Mouse (Mus musculus): ENCODE results near the gene Zfp524. TPM values are rescaled to one million over a fixed set of nuclear protein-coding genes. Genes with fewer than 3 reads are reported as not detected.

The Zfp524 gene
- polyA plus RNA-seq, 1 experiment from 2014 or later, result 9.3 TPM

Other genes with a start within 250 kb of the Zfp524 start
- gene Fam71e2, start 243.1 kb upstream of the Zfp524 start, polyA plus RNA-seq (2016; fragmentation: Nextera tagmentation; extraction: Ambion mirVana), result not detected in 2 replicates
- 0.36 and 0.38 TPM in 2 replicates for gene Il11, start 231.6 kb upstream of the Zfp524 start, polyA plus RNA-seq (2016; fragmentation: Nextera tagmentation; extraction: Ambion mirVana)
- not detected in 2 replicates for gene Tmem190, start 231.5 kb upstream of the Zfp524 start, polyA plus RNA-seq (2016; fragmentation: Nextera tagmentation; extraction: Ambion mirVana)
- gene Tmem238, start 224.8 kb upstream of the Zfp524 start, polyA plus RNA-seq (2016; fragmentation: Nextera tagmentation; extraction: Ambion mirVana), result 2.5 TPM in 2 replicates
- gene Rpl28, start 221.5 kb upstream of the Zfp524 start, polyA plus RNA-seq (2016; fragmentation: Nextera tagmentation; extraction: Ambion mirVana), result 300 and 313 TPM in 2 replicates
- 384 TPM in 2 replicates for gene Ube2s, start 201.8 kb upstream of the Zfp524 start, polyA plus RNA-seq (2016; fragmentation: Nextera tagmentation; extraction: Ambion mirVana)
- gene Shisa7, start 169.7 kb upstream of the Zfp524 start, polyA plus RNA-seq (2016; fragmentation: Nextera tagmentation; extraction: Ambion mirVana), result 3.3 and 4.7 TPM in 2 replicates
- 4.6 and 5.1 TPM in 2 replicates for gene Isoc2b, start 144.2 kb upstream of the Zfp524 start, polyA plus RNA-seq (2016; fragmentation: Nextera tagmentation; extraction: Ambion mirVana)
- 0.68 and 0.80 TPM in 2 replicates for gene Isoc2a, start 137.3 kb upstream of the Zfp524 start, polyA plus RNA-seq (2016; fragmentation: Nextera tagmentation; extraction: Ambion mirVana)
- not detected in 2 replicates for gene Gm36210, start 107.9 kb upstream of the Zfp524 start, polyA plus RNA-seq (2016; fragmentation: Nextera tagmentation; extraction: Ambion mirVana)
- gene Zfp628, start 99.2 kb upstream of the Zfp524 start, polyA plus RNA-seq (2016; fragmentation: Nextera tagmentation; extraction: Ambion mirVana), result 4.7 and 4.9 TPM in 2 replicates
- gene Nat14, start 92.4 kb upstream of the Zfp524 start, polyA plus RNA-seq (2016; fragmentation: Nextera tagmentation; extraction: Ambion mirVana), result 15.1 and 16.6 TPM in 2 replicates
- gene Ssc5d, start 88.6 kb upstream of the Zfp524 start, polyA plus RNA-seq (2016; fragmentation: Nextera tagmentation; extraction: Ambion mirVana), result 1.6 and 2.0 TPM in 2 replicates
- gene Sbk2, start 50.0 kb upstream of the Zfp524 start, polyA plus RNA-seq (2016; fragmentation: Nextera tagmentation; extraction: Ambion mirVana), result 0.18 TPM in 1 of 2 replicates, not detected in the other
- gene Sbk3, start 43.2 kb upstream of the Zfp524 start, polyA plus RNA-seq (2016; fragmentation: Nextera tagmentation; extraction: Ambion mirVana), result 0.14 TPM in 1 of 2 replicates, not detected in the other
- 60.9 and 68.8 TPM in 2 replicates for gene Zfp579, start 18.3 kb upstream of the Zfp524 start, polyA plus RNA-seq (2016; fragmentation: Nextera tagmentation; extraction: Ambion mirVana)
- 69.0 and 73.4 TPM in 2 replicates for gene Fiz1, start 282 bp downstream of the Zfp524 start, polyA plus RNA-seq (2016; fragmentation: Nextera tagmentation; extraction: Ambion mirVana)
- 0.25 TPM in 1 of 2 replicates, not detected in the other for gene Gm44973, start 1.1 kb downstream of the Zfp524 start, polyA plus RNA-seq (2016; fragmentation: Nextera tagmentation; extraction: Ambion mirVana)
- 7.6 and 7.9 TPM in 2 replicates for gene Zfp865, start 6.0 kb downstream of the Zfp524 start, polyA plus RNA-seq (2016; fragmentation: Nextera tagmentation; extraction: Ambion mirVana)
- gene Ccdc106, start 6.1 kb downstream of the Zfp524 start, polyA plus RNA-seq (2016; fragmentation: Nextera tagmentation; extraction: Ambion mirVana), result 11.1 and 15.6 TPM in 2 replicates
- not detected in 2 replicates for gene 4632433K11Rik, start 19.7 kb downstream of the Zfp524 start, polyA plus RNA-seq (2016; fragmentation: Nextera tagmentation; extraction: Ambion mirVana)
- 5.4 and 5.8 TPM in 2 replicates for gene Zfp784, start 24.0 kb downstream of the Zfp524 start, polyA plus RNA-seq (2016; fragmentation: Nextera tagmentation; extraction: Ambion mirVana)
- 54.6 and 56.3 TPM in 2 replicates for gene Zfp580, start 37.1 kb downstream of the Zfp524 start, polyA plus RNA-seq (2016; fragmentation: Nextera tagmentation; extraction: Ambion mirVana)
- gene U2af2, start 47.7 kb downstream of the Zfp524 start, polyA plus RNA-seq (2016; fragmentation: Nextera tagmentation; extraction: Ambion mirVana), result 148 and 160 TPM in 2 replicates
- gene Epn1, start 65.8 kb downstream of the Zfp524 start, polyA plus RNA-seq (2016; fragmentation: Nextera tagmentation; extraction: Ambion mirVana), result 67.3 and 69.8 TPM in 2 replicates
- gene Rfpl4, start 102.5 kb downstream of the Zfp524 start, polyA plus RNA-seq (2016; fragmentation: Nextera tagmentation; extraction: Ambion mirVana), result not detected in 2 replicates
- 0.41 and 0.46 TPM in 2 replicates for gene Rasl2-9, start 111.5 kb downstream of the Zfp524 start, polyA plus RNA-seq (2016; fragmentation: Nextera tagmentation; extraction: Ambion mirVana)
- gene Vmn1r55, start 135.3 kb downstream of the Zfp524 start, polyA plus RNA-seq (2016; fragmentation: Nextera tagmentation; extraction: Ambion mirVana), result not detected in 2 replicates
- gene Vmn1r56, start 182.3 kb downstream of the Zfp524 start, polyA plus RNA-seq (2016; fragmentation: Nextera tagmentation; extraction: Ambion mirVana), result not detected in 2 replicates
- gene Vmn1r57, start 204.1 kb downstream of the Zfp524 start, polyA plus RNA-seq (2016; fragmentation: Nextera tagmentation; extraction: Ambion mirVana), result not detected in 2 replicates